11 mouse cellular contexts compared by ENCODE assay signal in genomic region chr16:24391901-24392300, GRCm38 (mm10). TPM values are rescaled to one million over a fixed set of nuclear protein-coding genes. Genes with fewer than 3 reads are reported as not detected.
A peak's percentile ranks its signal among the peaks of the same experiment; 100 is the strongest.
DNase-seq lines count a peak whose midpoint lies in the region; ATAC-seq and TF ChIP-seq lines count a peak whose summit lies in the region.
"Had no signal": no experiment of that assay in that cellular context is flagged by ENCODE, and none has a peak within 500 bp of the region (broad histone marks: within the 10 kb centered on the region; RNA-seq: fewer than 3 reads in every experiment).

No protein-coding gene starts in this region.

- H3K9me3 ChIP-seq in heart, embryonic 15.5 days (replicated peaks) = no peaks in the 10 kb centered on the region
- H3K9me3 ChIP-seq in E14TG2a.4 (ENCODE audit: low read length) = no peaks in the 10 kb centered on the region
- no peaks in the 10 kb centered on the region for H3K9me3 ChIP-seq in limb, embryonic 14.5 days (ENCODE audit: control insufficient read depth, low read length)
- H3K9me3 ChIP-seq: neural tube, embryonic 12.5 days had no signal

- H3K27me3 ChIP-seq in heart, embryonic 15.5 days = no peaks in the 10 kb centered on the region
- H3K27me3 ChIP-seq in E14TG2a.4 (ENCODE audit: insufficient read depth, low read length) = peaks cover 19% of the 10 kb centered on the region
- no peaks in the 10 kb centered on the region for H3K27me3 ChIP-seq in limb, embryonic 14.5 days (ENCODE audit: control insufficient read depth, insufficient read depth, low read length)
- H3K27me3 ChIP-seq: neural tube, embryonic 12.5 days had no signal

- 0 out of 2 replicates have a peak, but pooled peaks have one; percentile 19 for TF ChIP-seq POLR2A in embryonic fibroblast, embryonic 13.5 days (IDR thresholded peaks at IDR 0.05; ENCODE audit: low read depth, low read length)
- no peak for TF ChIP-seq POLR2A in limb, embryonic 14.5 days (IDR thresholded peaks at IDR 0.05; ENCODE audit: borderline replicate concordance, extremely low read depth, insufficient read depth, insufficient read length)

- 87% methylated on average over 7 of the region's 7 CpGs for WGBS in heart, embryonic 15.5 days
- WGBS in limb, embryonic 14.5 days = 90% methylated on average over 7 of the region's 7 CpGs

- no peak for DNase-seq in heart, adult 9 months (ENCODE audit: low spot score in 2 of 2)
- no peak for DNase-seq in limb, embryonic 14.5 days (ENCODE audit: low spot score)
- no peak for DNase-seq in Muller cell, postnatal 12 days (ENCODE audit: inconsistent ontology term)
- DNase-seq in adrenal gland, postnatal 25 days = no peak
- DNase-seq in adrenal gland, postnatal 14 days = no peak
- DNase-seq: gastrocnemius, postnatal 36 days; right cerebral cortex, postnatal 14 days had no signal

- no peak for ATAC-seq in heart, embryonic 15.5 days (replicated peaks; ENCODE audit: insufficient number of reproducible peaks, insufficient read depth, low FRiP score, low read depth)
- ATAC-seq in limb, embryonic 14.5 days (ENCODE audit: low FRiP score, low read depth) = no peak

- no peaks in the 10 kb centered on the region for H3K36me3 ChIP-seq in heart, embryonic 15.5 days
- H3K36me3 ChIP-seq in E14TG2a.4 (ENCODE audit: insufficient read depth, low read length) = no peaks in the 10 kb centered on the region
- H3K36me3 ChIP-seq in limb, embryonic 14.5 days (ENCODE audit: control insufficient read depth, insufficient read depth, low read length) = no peaks in the 10 kb centered on the region
- H3K36me3 ChIP-seq: neural tube, embryonic 12.5 days had no signal

- H3K4me2 ChIP-seq in heart, embryonic 15.5 days = peak overlapping the region; percentile 81
- peak overlapping the region; percentile 75; the same call in 1 of the 2 replicates for H3K4me2 ChIP-seq in limb, embryonic 14.5 days (replicated peaks; ENCODE audit: low read depth, low read length, severe bottlenecking)

- TF ChIP-seq CTCF in E14TG2a.4 (conservative IDR thresholded peaks at IDR 0.05; ENCODE audit: low read length) = no peak
- TF ChIP-seq CTCF in embryonic fibroblast, embryonic 13.5 days (IDR thresholded peaks at IDR 0.05; ENCODE audit: borderline replicate concordance, insufficient read depth, low read length) = no peak

- H3K27ac ChIP-seq in heart, embryonic 15.5 days = peak overlapping the region; percentile 99
- H3K27ac ChIP-seq in embryonic fibroblast, embryonic 13.5 days (ENCODE audit: insufficient read depth, low read length) = peak overlapping the region; percentile 99
- no peak overlapping the region for H3K27ac ChIP-seq in limb, embryonic 14.5 days (replicated peaks; ENCODE audit: low read depth, low read length)

- H3K4me1 ChIP-seq in heart, embryonic 15.5 days (replicated peaks) = peaks cover 35% of the 10 kb centered on the region
- peaks cover 49% of the 10 kb centered on the region for H3K4me1 ChIP-seq in E14TG2a.4 (replicated peaks; ENCODE audit: low read depth, low read length)
- peaks cover 10% of the 10 kb centered on the region for H3K4me1 ChIP-seq in embryonic fibroblast, embryonic 13.5 days (ENCODE audit: control insufficient read depth, insufficient read depth, low read length)
- H3K4me1 ChIP-seq in limb, embryonic 14.5 days (ENCODE audit: control insufficient read depth, insufficient read depth, low read length) = peaks cover 17% of the 10 kb centered on the region

- no peak overlapping the region for H3K4me3 ChIP-seq in heart, embryonic 15.5 days
- peak overlapping the region; percentile 86 for H3K4me3 ChIP-seq in E14TG2a.4 (replicated peaks; ENCODE audit: low read length)
- H3K4me3 ChIP-seq in embryonic fibroblast, embryonic 13.5 days (ENCODE audit: insufficient read depth, low read length) = peak overlapping the region; percentile 54; the same call in 1 of the 2 replicates
- no peak overlapping the region for H3K4me3 ChIP-seq in limb, embryonic 14.5 days (replicated peaks; ENCODE audit: low read length)

- H3K9ac ChIP-seq in heart, embryonic 15.5 days = no peak overlapping the region
- no peak overlapping the region for H3K9ac ChIP-seq in limb, embryonic 14.5 days (ENCODE audit: low read depth, low read length, severe bottlenecking)

RNA-seq across cellular contexts. Expression of gene Lpp, which starts 1.4 kb away (rescaled TPM):
- 42.6 and 49.5 TPM in 2 replicates for polyA plus RNA-seq in heart, embryonic 15.5 days (2015; fragmentation: Nextera tagmentation; extraction: Ambion mirVana)
- 256 and 360 TPM in 2 replicates for polyA plus RNA-seq in embryonic fibroblast, embryonic 13.5 days (2011; ENCODE audit: insufficient read length, low read depth, missing spikeins)
- polyA plus RNA-seq in limb, embryonic 14.5 days (2012; rRNA removed) = 15.1 and 16.5 TPM in 2 replicates
- polyA plus RNA-seq in limb, embryonic 14.5 days (2014; fragmentation: Nextera tagmentation; extraction: Ambion mirVana) = 46.7 and 52.4 TPM in 2 replicates
- total RNA-seq in adrenal gland, postnatal 25 days (2021) = 81.9 and 103 TPM in 2 replicates
- 56.7 and 61.6 TPM in 2 replicates for total RNA-seq in adrenal gland, postnatal 14 days (2021)

Comparison
In these comparisons a context has a peak if more than half of its experiments do, and no peak if none do; other contexts are left out.
1. H3K4me3 ChIP-seq: peak in E14TG2a.4 (single experiment) and embryonic fibroblast, embryonic 13.5 days (single experiment); none in heart, embryonic 15.5 days (single experiment) and limb, embryonic 14.5 days (single experiment).